Mouse (Mus musculus) thymus, adult 2 months (tissue): Measurements from ENCODE around the gene Fam19a5. TPM values are rescaled to one million over a fixed set of nuclear protein-coding genes. Genes with fewer than 3 reads are reported as not detected.

ENCODE experiments used
- DNase-seq: peaks from one replicate; pipeline ENCODE4 v3.0.0; 2021
- H3K27ac ChIP-seq: fragments of 200-500 bp; 2 replicates; pipeline ENCODE4 v1.5.1; 2012; ENCODE audit warnings: low read length, control low read depth; ENCODE audit not compliant: control insufficient read depth, insufficient read depth
- H3K27me3 ChIP-seq: fragments of 200-500 bp; 2 replicates; pipeline ENCODE4 v1.6.1; 2012; ENCODE audit warnings: mild to moderate bottlenecking, low read length, moderate library complexity, mixed read lengths; ENCODE audit not compliant: control insufficient read depth, insufficient read depth
- H3K36me3 ChIP-seq: fragments of 200-500 bp; 2 replicates; pipeline ENCODE4 v1.6.1; 2012; ENCODE audit warnings: mild to moderate bottlenecking, low read length, moderate library complexity; ENCODE audit not compliant: control insufficient read depth, insufficient read depth
- H3K4me1 ChIP-seq: fragments of 200-500 bp; replicated peaks from 2 replicates; pipeline ENCODE4 v1.6.1; 2012; ENCODE audit warnings: low read length; ENCODE audit not compliant: control insufficient read depth, insufficient read depth
- H3K4me3 ChIP-seq: fragments of 200-500 bp; 2 replicates; pipeline ENCODE4 v1.5.1; 2012; ENCODE audit warnings: mild to moderate bottlenecking, low read length, control low read depth, moderate library complexity; ENCODE audit not compliant: control insufficient read depth, insufficient read depth
- CTCF ChIP-seq: fragments of 200-500 bp; IDR thresholded peaks from 2 replicates; pipeline ENCODE4 v1.5.1; 2012; ENCODE audit warnings: mild to moderate bottlenecking, control low read depth, low read length, moderate library complexity, borderline replicate concordance; ENCODE audit not compliant: control insufficient read depth, poor library complexity, insufficient read depth; ENCODE audit errors: extremely low read depth
- POLR2A ChIP-seq: fragments of 200-500 bp; IDR thresholded peaks from 2 replicates; pipeline ENCODE4 v1.6.1; 2012; ENCODE audit warnings: mild to moderate bottlenecking, low read length, control low read depth, moderate library complexity; ENCODE audit not compliant: control insufficient read depth, poor library complexity, insufficient read depth; ENCODE audit errors: extremely low read depth
- WGBS: fragments of 180-500 bp; shearing (Covaris S2); methylation state at CpG from one replicate; pipeline ENCODE4 v1.1.7; 2018; 5-methylcytosine and 5-hydroxymethylcytosine counted together
- polyA plus RNA-seq: library from polyadenylated mRNA; depleted of rRNA; stranded (reverse); fragments of >200 nt; gene quantifications from 2 replicates; pipeline ENCODE4 v1.2.3, GENCODE M21; 2012

The Fam19a5 gene
- polyA plus RNA-seq, 1 experiment, result 1.1 TPM

DNA sequence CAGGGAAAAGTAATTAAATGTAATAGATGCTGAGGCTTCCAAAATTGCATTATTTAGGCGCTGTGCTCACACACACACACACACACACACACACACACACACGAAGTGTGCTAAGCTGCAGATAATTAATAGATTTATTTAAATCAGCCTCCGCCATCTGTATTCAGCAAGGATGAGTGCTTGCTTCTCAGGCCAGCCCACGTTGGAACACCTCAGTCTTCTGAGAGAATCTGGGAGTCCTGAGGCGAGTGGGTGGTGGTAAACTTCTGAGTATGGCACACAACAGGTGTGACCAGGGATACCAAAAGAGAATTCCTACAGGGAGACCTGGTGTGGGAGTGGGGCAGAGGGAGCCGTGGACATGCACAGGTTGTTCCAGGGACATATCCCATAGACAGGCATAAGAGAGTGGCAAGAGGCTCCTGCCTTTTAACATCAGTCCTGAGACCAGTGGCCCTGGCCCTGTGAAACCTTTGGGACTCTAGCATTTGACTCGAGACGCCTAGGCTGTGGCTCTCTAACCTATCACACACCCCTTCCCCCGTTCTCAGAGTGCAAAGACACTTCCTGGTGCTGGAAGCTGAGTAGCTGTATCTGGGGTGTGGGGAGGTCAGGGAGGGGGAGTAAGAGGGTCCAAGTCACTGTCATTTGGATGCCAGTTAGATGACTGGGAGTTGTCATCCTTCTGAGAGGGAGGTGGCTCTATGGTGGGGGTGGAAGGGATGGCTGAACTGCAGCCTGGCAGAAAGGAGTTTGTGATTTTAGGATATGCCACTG, 61.6 kb downstream of the Fam19a5 start:
- TF ChIP-seq POLR2A, result no peak
- TF ChIP-seq CTCF, result no peak
- H3K4me3 ChIP-seq, result no peak overlapping the region
- no peaks in the 10 kb centered on the region for H3K27me3 ChIP-seq
- H3K36me3 ChIP-seq, result no peaks in the 10 kb centered on the region
- H3K27ac ChIP-seq, result no peak overlapping the region
- H3K4me1 ChIP-seq, result no peaks in the 10 kb centered on the region
- 66% methylated on average over 9 of the region's 9 CpGs for WGBS
- no peak for DNase-seq

DNA sequence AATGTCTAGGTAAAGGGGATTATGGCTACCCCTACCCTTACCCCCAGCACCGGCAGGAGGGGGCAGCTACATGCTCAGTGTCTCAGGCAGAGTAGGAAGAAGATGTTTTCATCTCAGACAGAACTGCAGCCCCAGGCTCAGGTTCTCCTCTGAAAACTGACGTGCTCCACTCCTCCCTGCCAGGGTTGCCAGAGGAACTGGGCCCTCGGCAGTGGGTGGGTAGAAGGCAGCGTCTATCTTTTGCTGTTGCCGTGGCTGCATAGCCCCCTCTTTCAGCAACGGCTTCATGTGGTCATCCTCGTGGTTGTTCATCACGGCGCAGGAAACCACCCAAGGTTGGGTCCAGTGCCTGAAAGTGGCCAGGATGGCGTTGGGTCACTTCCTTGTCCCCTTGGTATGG, 62.6 kb downstream of the Fam19a5 start:
- no peaks in the 10 kb centered on the region for H3K27me3 ChIP-seq
- no peak overlapping the region for H3K27ac ChIP-seq
- no peak for DNase-seq
- 79% methylated on average over 10 of the region's 10 CpGs for WGBS
- no peaks in the 10 kb centered on the region for H3K4me1 ChIP-seq
- no peak overlapping the region for H3K4me3 ChIP-seq
- TF ChIP-seq CTCF, result no peak
- TF ChIP-seq POLR2A, result no peak
- no peaks in the 10 kb centered on the region for H3K36me3 ChIP-seq

DNA sequence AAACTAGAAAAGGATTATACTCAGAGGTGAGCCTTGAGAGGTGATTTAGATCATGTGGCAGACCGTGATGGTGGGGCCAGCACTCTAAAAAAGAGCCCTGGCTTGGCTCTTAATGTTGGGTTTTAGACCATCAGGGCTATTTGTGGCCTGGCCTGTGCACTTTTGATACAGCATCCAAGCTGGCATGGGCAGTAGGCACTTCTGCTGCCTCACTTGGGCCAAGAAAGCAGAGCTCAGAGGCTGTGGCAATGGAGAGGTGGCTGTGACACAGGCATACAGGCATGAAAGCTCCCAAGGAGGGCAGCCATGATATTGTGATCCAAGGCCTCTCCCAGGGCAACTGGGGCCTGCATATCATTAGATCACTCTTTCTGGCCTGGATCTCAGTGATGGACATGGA, 65.1 kb downstream of the Fam19a5 start:
- TF ChIP-seq CTCF, result no peak
- TF ChIP-seq POLR2A, result no peak
- DNase-seq, result no peak
- no peaks in the 10 kb centered on the region for H3K4me1 ChIP-seq
- no peaks in the 10 kb centered on the region for H3K36me3 ChIP-seq
- no peak overlapping the region for H3K27ac ChIP-seq
- no peak overlapping the region for H3K4me3 ChIP-seq
- 83% methylated on average over 1 of the region's 1 CpGs for WGBS
- no peaks in the 10 kb centered on the region for H3K27me3 ChIP-seq

DNA sequence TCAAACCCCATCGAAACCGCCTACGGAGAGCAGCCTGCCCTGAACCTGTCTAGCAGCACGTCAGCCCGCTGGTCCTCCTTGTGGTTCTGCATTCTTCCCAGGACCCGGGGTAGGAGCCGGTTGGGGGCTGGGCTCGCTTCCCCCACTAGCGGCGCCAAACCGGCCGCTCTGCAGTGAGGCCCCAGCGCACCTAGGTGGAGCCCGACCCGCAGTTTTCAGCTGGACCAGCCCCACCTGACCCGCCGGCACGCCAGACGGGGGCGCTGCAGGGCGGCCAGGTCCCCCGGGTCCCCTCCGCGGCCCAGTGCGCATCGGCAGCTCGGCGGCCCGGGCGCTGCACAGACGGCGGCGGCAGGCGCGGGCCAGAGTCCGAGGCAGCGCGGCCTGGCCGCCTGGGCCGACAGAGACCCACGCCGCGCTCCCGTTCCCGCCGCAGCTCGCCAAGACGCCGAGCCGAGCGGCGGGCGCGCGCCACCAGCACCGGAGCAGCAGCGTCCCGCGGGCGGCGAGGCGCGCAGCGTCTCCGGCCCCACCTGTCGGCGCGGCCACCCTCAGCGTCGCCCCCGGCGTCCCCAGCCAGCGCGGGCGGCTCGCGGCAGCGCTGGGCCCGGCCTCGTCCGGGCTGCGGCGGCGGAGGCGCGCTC, 80.0 kb downstream of the Fam19a5 start:
- 6% methylated on average over 86 of the region's 86 CpGs for WGBS
- no peaks in the 10 kb centered on the region; the same call in 1 of the 2 replicates for H3K27me3 ChIP-seq
- H3K36me3 ChIP-seq, result no peaks in the 10 kb centered on the region
- peak; percentile 19 for DNase-seq
- H3K27ac ChIP-seq, result no peak overlapping the region
- TF ChIP-seq POLR2A (no peak), CTCF (no peak)
- no peaks in the 10 kb centered on the region; the same call in 1 of the 2 replicates for H3K4me1 ChIP-seq
- H3K4me3 ChIP-seq, result no peak overlapping the region

DNA sequence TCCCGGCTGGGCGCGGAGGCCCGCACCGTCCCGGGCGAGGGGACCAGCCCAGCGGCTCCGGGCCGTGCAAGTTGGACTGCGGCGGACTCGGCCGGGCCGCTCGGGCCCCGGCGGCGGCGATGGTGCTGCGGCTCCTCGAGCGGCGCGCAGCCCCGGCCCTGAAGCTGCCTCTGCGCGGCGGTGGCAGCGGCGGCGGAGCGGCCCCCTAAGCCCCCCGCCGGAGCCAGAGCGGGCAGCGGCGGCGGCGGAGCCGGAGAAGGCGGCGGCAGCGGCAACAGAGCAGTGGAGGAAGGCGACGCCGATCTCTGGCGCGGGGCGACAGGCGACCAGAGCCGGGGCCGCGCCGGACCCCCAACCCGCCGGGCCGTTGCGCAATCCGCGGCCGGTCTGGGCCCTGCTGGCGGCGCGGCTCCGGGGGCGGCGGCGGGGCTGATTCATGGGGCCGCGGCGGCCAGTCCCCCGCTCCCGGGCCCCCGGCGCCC, 80.6 kb downstream of the Fam19a5 start:
- DNase-seq, result no peak
- H3K36me3 ChIP-seq, result no peaks in the 10 kb centered on the region
- H3K27ac ChIP-seq, result no peak overlapping the region
- H3K4me3 ChIP-seq, result no peak overlapping the region
- WGBS, result 4% methylated on average over 73 of the region's 76 CpGs
- H3K27me3 ChIP-seq, result no peaks in the 10 kb centered on the region; the same call in 1 of the 2 replicates
- H3K4me1 ChIP-seq, result no peaks in the 10 kb centered on the region; the same call in 1 of the 2 replicates
- TF ChIP-seq CTCF (no peak), POLR2A (no peak)

DNA sequence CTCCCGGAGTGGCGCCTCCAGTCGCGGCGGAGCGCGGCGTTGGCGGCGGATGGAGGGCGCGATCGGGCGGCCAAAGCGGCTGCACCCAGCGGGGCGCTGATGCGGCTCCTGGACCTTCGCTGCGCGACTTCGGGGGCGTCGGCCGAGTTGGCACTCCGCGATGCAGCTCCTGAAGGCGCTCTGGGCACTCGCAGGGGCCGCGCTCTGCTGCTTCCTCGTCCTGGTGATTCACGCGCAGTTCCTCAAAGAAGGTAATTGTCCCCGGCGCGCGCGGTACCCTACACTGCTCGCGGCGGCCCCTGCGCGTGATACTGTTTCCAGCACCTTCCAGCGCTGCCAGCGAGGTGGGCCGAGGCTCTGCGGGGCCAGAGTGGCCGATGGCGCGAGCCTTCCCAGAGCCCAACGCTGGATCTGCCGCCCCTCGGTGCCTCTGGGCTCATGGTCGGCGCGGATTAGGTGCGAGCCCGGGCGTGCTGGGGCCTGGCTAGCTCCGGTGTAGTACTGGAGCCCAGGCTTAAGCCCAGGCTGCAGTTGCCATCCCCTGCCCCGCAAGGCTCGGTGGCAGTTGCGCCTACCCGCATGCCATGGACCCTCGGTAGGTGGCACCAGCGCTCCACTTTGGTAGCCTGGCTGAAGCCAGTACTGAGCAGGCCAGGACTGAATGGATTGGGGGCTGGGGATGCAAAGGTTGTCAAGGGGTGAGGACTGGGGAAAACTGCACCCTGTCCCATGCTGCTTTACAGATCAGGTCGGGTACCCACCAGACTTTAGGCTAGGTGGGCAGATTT, 81.3 kb downstream of the Fam19a5 start:
- no peak for TF ChIP-seq POLR2A
- Histone ChIP-seq H3K4me1 (no peaks in the 10 kb centered on the region; the same call in 1 of the 2 replicates), H3K36me3 (no peaks in the 10 kb centered on the region), H3K27ac (no peak overlapping the region), H3K27me3 (no peaks in the 10 kb centered on the region; the same call in 1 of the 2 replicates), H3K4me3 (no peak overlapping the region)
- WGBS, result 3% methylated on average over 68 of the region's 68 CpGs
- no peak for DNase-seq
